Mouse (Mus musculus) kidney, postnatal 36 days (tissue): ENCODE results near the gene Cmpk1.
"Not testable (repeated sequence)": the region's sequence is repeated elsewhere in the genome, so short reads cannot be mapped to it uniquely, and the experiment has no call there.

Source experiments
- DNase-seq, 2 experiments: peaks; one replicate each; pipeline ENCODE4 v3.0.0; 2021 to 2022; ENCODE audit warnings: mixed read lengths in 2 of 2

The Cmpk1 gene

DNA sequence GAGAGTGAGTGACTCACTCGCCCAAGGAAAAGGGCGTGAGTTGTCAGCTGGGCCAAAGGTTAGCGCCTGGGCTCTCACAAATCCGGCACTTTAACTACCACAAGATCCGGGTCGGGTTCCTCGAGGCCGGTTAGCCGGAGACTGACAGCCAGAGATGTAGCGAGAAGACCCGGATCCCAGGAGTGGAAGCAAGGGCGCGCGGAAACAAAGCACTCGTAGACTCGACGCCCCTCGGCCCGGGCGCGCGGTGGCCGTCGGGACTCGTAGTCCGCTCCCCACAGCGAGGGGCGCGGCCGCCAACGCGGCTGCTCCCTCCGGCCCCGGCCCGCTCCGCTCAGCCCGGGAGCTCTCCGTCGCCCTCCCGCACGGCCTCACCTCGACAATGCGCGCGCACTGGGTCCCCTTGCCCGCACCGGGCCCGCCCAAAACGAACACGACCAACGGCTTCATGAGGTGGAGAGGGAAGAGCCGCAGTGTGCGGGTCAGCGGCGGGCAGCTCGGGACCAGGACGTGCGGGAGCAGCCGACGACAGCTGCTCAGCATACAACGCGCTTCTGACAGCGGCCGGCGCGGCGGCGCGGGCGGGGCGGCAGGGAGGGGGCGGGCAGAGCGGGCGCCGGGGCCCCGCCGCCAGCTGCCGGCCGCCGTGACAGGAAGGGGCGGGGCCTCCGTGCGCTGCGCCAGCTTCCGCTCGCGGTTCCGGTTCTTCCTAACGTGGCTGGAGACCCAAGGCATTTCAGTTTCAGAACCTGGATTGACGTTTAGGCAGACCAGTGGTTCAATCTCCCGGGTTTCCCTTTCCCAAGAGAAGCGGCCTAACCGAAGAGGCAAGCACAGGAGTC lies at the start of gene Cmpk1:
Gene Cmpk1 (minus strand): TSS at position 651 of the 842 bp plus-strand sequence.
- peak; percentile 89 to 95 for DNase-seq

DNA sequence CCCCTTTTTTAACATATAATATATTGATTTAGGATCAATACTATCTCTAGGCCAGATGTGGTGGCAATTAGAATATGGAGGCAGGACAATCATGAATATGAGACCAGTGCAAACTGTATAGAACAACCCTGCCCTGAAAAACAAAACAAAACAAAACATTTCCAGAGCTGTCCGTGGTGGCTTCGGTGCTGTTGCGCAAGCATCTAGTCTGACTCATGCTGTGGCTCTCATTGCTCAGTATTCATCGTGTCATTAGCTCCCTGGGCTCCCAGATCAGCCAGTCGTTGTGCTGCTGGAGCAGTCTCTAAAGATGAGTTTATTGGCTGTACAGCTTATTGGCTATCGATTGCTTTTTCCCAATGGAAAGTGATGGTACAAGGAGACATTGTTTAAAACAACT lies 48.0 kb upstream of the Cmpk1 start:
- DNase-seq = no peak

DNA sequence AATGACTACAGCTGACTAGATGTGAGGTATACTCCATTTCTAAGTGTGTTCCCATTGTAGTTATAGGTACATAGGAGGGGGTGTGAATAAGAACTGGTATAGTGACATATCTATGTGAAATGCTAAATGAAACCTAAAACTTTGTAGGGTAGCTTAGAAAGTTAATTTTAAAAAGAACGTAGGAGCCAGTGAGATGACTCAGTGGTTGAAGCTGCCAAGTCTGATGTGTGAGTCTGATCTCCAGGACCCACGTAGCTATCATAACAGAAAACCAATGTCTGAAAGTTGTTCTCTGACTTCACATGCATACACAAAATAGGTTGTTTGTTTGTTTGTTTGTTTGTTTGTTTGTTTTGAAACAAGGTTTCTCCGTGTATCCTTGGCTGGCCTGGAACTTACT lies 33.0 kb upstream of the Cmpk1 start:
- no peak for DNase-seq

DNA sequence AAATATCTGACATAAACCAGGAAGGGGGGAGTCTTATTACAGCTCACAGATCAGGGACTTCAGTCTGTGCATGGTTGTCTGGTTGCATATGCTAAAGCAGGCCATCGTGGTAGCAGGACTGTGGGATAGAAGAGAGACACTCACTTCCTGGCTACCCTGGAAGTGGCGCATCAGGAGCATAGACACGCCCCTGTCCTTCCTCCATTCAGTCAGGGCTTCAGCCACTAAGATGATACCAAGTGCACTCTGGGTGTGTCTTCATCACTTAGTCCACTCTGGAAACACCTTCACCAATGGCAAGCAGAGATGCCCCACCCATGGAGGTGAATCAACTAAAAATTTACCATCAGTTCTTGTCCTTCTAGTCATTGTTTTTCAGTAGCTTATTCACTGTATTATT lies 27.2 kb upstream of the Cmpk1 start:
- DNase-seq = no peak

DNA sequence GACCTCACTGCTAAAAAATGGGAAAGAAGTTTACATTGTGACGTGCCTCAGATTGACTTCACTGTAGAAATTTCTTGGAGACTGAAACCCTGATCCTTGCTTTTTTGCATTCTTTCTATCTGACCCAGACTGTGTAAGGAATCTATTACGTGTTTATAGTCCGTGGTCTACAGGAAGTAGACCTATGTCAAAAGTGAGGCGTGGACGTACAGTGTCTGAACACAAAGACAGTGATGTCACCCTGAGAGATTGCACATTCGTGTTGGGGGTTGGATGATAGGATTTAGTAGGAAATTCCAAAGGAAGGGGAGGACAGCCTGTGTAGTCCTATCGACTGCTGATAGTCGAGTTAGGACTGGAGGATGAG lies 13.4 kb upstream of the Cmpk1 start:
- no peak for DNase-seq

DNA sequence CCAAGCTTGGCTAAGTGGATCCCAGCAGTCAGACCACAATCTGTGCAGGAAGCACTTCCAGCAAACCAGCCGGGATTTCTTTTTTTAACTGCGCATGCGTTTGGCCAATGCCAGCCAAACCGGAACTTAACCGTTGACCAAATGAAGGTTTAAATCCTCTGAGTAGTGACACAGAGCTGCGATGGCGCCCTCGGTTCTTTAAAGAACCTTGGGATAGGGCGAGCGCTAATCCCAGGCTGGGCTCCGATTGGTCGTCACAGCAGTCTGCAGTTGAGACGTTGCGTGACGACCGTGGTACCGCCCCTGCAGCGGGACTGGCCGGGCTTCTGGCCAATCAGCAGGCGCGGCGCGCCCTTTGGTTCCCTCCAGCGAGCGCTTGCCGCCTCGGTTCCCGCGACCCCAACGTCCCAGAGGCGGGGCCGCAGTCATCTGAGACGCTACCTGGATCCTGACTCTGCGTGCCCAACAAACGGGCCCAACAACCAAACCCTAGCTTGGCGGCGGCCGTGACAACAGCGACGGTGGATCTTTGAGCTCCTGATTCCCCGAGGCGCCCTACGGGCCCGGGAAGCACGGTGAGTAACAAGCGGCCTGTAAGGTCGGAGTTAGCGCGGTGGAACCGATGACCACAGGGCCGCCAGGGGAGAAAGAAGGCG lies 12.9 kb upstream of the Cmpk1 start, which contains the start of gene Stil:
Gene Stil (plus strand): TSS at position 387 of the 656 bp plus-strand sequence.
- DNase-seq = peak; percentile 98

DNA sequence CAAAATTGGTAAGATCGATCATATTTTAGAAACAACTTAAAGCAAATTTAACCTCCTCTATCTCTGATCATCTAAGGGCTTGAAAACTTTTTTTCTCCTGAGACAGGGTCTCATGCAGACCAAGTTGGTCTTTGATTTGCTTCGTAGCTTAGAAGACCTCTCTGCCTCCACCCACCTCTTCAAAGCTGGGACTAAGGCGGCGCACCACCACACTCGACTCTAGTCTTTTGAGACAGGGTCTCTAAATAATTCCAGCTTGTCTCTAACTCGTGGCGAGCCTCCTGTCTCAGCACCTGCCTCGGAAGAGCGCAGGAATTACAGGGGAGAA lies 12.4 kb upstream of the Cmpk1 start:
- no peak for DNase-seq

DNA sequence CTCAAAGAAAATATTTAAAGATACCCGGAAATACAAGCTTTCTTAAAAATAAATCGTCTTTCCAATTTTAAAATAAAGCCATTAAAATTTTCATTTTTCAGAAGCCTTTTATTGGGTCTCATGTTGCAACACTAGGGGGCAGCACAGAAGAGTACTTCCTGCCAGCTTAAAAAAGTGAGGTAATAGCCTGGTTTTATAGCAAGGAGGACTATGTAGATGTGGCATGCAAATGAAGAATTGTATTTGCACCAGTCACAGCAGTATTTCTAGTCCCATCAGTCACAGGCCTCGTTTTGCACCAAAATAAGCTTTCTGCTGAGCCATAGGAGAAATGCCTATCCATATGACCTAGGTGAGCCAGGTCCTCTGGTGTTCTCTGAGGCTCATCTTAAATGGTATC lies 10.0 kb upstream of the Cmpk1 start:
- peak; percentile 36 to 71 for DNase-seq

DNA sequence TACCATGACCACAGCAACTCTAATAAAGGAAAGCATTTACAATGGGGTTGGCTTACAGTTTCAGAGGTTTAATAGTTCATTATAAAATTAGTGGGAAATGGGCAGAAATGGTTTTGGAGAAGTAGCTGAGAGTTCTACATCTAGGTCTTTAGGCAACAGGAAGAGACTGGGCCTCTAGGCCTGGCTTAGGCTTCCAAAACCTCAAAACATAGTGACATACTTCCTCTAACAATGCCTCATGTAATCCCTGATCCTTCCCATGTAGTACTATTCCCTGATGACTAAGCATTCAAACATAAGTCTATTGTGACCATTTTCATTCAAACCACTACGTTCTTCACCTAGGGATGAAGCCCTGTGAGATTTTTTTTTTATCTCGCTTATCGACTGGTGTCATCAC lies 7.2 kb upstream of the Cmpk1 start:
- DNase-seq = no peak

DNA sequence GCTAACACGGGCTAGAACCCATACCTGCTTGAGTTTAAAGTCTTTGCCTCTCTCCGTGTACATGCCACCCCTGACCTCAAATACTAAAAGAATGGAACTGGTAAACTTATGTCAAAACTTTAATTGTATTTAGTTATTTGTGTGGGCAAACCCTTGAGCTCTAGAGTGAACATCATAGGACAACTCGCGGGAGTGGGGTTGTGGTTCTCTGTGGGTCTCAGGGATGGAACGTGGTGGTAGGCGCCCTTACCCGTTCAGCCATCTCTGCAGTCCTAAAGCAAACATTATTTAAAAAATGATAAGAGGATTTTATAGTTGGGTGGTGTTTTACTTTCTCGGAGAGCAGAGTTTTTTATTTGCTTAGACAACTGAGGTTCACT lies 840 bp downstream of the Cmpk1 start:
- no peak for DNase-seq

DNA sequence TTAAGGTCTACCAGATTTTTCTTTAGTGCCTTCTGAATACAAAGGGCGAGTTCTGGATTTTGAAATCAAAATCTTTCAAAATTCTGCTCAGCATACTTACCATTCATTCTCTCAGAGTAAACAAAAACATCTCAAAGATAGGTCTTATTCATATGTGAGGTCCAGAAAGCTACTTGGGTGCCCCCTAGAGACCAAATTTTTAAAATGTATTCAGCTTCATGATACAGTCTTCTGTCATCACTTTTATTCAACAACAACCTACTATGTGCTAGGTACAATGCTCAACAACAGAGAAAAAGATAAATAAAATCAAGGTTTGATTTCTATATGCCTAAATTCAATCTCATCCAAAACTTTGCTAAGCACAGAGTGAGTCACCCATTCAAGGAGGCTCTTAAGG lies 4.0 kb downstream of the Cmpk1 start:
- peak in 1 of 2 experiments; percentile 15 for DNase-seq

DNA sequence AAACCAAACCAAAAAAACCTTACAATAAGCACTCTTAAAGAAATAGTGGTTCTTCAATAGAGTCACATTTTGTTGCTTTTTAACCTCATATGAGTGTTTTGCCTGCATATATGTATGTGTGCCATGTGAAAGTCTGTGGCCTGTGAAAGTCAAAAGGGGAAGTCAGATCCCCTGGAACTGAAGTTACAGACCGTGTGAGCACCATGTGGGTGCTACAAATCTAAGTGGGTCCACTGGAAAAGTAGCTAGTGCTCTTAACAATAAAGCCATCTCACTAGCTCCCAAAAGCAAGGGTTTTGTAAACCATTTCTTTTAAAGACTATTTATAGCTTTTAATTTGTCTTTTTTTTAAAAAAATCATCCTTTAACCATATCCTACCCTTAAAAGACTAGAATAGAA lies 4.4 kb downstream of the Cmpk1 start:
- DNase-seq = no peak

DNA sequence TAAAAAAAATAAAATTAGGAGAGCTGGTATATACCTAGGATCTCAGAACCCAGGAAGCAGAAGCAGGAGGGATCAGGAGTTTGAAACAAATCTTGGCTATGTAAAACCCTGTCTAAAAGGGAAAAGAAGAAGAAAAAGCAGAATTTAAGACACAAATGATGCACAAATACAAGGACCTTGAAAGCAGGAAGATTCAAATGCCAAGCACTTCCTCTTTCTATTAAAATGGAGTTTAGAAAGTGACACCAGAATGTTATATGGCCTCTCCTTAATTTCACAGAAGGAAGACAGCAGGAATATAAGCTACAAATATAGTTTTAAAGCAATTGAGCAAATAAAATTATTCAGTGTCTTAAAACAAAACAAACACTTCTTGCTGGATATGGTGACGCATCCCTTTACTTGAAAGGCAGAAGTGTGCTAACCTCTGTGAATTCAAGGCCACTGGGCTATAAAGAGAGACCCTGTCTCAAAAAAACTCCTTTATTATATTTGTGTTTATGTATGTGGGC lies 13.8 kb downstream of the Cmpk1 start:
- no peak for DNase-seq

DNA sequence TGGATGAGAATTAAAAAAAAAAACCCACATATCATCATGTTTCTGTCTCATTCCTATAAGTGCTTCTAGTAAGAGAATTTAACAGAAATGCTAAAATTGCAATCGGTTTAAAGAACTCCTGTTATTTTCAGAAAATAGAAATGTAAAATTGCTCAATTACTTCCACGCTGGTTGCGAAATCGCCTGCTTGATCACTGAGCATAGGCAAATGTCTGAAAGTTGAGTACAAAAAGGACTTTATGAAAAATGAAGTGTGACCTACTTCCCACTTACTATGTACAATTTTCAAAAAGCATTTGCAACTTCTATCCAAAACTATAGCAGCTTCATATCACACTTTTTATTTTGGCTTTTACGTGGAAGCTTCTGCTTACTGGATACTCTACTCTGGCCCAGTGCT lies 16.3 kb downstream of the Cmpk1 start:
- no peak for DNase-seq

DNA sequence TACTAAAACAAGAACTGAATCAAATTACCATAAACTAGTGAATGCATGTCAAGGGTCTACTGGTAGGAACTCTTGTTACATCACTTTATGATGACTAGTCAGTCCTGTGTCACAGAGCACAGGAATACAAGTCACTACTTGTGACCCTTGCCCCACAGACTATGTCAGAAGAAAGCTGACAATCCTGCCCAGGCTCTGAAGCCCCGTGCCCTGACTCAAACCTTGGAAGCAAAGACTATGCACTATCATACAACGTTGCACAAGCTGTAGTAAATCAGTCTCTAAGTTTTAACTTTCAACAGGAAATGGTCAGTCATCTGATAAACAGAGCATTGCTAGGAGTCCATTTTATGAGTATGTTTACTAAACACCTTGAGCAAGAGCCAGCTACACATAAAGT lies 26.2 kb downstream of the Cmpk1 start:
- not testable (repeated sequence) for DNase-seq

DNA sequence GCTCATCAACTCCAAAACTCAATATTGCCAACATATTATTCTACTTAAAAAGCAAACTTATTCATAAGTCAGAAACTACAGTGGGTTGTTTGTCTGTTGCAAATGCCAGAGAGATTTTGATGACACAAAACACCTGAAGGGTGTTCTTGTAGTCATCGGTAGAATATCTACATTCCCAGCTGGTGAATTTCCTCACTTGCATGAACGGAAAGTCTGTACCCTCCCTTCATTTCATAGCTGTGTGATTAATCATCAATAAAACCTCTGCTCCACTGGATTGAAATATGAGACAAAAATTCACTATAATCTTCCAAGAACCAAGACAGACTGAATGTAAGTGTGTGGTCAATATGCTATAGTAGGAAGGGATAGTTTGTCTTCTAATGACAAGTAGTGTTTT lies 27.5 kb downstream of the Cmpk1 start:
- DNase-seq = no peak

DNA sequence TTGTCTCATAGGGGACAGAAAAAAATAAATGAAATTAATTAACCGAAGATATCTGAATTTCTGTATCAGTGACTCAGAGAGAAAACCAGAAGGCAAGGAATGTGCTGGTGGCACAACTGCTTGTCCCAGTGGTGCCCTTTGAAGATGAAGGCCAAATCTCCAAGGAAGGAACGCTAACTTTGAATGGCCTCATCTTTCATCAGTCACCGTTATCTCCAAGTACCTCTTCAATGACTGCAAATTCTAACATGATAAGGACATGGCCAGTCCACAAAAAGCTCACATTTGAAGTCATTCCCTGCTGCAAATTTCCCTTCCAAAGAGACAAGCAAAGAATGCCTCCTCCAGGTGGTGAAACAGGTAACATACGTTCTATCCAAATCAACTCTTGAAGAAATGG lies 28.3 kb downstream of the Cmpk1 start:
- DNase-seq = no peak

DNA sequence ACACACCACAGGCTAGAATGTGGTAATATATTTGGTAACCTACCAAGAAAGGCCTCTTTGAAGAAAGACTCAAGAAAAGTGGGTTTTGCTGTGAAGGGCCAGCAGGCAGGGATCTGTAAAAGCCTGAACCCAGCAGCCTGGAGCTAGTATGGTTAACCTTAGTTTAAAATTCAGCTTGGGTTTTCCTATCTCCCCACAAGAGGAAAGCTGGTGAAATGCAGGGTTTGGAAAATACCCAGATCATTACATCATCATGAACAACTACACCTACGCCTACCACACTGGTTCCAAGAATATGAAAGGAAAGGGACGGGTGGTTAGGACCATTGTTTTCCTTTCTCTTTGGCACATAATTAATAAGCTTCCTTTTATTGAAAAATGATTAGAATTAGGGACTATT lies 28.8 kb downstream of the Cmpk1 start:
- no peak for DNase-seq

DNA sequence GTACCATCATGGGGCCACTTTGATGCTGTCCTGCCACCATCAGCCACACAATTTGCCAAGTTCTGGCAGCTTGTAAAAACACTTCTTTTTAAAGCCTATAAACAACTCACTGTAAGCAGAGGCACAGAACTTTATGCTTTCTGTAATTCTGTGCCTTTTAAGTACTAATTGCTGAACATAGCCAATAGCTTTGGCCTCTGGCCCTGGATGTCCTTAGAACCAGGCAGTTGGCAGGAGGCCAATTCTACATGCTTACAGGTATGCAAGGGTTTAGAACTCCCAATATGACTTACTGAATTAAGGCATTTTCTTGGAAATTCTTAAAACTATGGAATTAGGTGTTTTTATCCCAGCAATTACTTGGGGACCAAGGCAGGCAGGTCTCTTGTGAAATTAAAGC lies 29.6 kb downstream of the Cmpk1 start:
- DNase-seq = peak; percentile 47 to 59

DNA sequence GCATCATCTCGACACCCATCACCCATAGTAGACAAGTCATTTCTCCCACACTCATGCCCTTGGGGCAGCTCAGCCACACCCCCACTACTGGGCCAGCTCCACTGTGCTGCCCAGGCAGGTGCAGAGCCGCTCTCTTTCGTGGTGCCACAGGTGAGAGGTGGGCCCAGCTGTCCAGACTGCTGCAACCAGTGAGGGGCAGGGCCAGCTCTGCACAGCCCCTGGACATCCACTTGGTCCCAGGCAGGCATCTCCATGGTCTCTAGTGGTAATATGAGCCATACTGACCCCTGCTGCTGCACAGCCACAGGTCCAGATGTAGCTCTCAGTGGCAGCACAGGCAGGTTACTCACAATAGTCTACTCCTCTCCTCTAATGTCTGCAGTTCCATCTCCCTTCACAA lies 33.9 kb downstream of the Cmpk1 start:
- DNase-seq = no peak

DNA sequence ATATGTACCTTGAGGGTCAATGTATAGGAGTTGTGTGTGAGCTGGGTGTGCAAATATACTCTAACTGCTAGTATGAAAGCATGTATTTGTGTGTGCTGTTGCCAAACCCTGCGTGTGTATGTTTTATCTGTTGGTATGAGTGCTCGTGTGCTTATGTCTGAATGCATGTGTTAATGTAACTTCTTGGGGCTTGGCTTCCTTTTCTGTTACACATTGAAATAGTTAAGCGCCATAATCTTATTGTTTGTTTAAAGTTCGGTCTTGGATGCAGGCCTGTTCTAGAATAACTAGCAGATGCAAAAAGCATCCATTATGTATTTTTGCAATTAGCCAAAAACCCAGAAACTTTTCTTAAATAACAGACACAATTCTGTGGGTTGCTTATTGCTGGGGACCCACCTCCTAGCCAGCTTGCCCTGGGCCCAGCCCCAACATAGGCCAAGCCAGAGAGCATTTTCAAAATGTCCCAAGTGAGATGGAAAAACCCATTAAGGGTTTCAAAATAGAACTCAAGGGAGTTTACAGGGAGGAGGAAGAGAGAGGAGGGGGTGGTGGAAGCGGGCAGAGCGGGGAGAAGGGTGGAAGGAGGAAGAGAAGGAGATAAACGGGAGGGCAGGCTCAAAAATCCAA lies 39.1 kb downstream of the Cmpk1 start:
- DNase-seq = no peak

DNA sequence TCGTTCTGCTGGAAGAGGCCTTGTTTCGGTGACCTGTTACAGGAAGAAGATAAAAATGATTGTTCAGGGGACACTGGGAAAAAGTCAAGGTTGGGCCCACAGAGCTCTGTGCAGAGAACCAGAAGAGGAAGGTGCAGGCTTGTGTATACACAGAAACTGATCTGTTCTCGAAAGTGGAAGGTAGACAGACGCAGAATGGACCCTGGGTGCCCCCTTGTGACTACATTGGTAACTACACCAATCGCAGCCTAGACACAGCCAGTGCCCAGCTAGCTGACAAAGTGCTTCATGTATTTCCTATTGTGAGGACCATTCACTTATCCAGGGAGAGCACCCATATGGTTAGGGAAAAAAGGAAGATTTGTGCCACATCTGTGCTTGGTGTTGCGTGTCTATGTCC lies 39.6 kb downstream of the Cmpk1 start:
- peak; percentile 76 to 92 for DNase-seq

DNA sequence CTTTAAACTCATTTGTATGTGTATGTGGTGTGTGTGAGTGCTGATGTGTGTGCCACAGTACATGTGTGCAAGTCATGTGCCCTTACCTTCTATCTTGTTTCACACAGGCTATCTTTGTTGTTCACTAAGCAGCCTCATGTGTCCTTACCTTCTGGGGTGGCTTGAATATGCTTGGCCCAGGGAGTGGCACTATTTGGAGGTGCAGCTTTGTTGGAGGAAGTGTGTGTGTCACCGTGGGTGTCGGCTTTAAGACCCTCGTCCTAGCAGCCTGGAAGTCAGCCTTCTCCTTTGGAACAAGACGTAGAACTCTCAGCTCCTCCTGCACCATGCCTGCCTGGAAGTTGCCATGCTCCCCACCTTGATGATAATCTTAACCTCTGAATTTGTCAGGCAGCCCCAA lies 40.6 kb downstream of the Cmpk1 start:
- no peak for DNase-seq

DNA sequence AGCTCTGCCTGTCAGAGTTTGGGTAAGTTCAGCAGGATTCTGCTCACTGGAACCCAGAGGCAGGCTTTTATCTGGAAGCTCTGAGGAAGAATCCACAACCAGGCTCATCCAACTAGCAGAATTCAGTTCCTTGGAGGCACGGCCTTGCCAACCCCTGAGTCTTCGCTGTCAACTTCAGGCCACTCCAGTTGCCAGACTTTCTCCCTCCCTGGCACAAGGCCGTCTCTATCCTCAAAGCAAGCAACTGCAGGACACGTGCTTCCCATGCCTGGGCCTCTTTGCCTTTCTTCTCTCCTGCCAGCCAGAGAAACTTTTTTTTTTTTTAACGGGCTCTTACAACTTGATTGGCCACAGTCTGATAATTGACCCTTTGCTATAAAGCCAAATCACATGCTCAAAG lies 42.0 kb downstream of the Cmpk1 start:
- peak in 1 of 2 experiments; percentile 7 for DNase-seq
